ENCODE assay signal across 27 mouse cellular contexts in genomic region chr9:32384906-32385305, GRCm38 (mm10). TPM values are rescaled to one million over a fixed set of nuclear protein-coding genes. Genes with fewer than 3 reads are reported as not detected.
DNase-seq lines count a peak whose midpoint lies in the region; ATAC-seq and TF ChIP-seq lines count a peak whose summit lies in the region.
"Had no signal": no experiment of that assay in that cellular context is flagged by ENCODE, and none has a peak within 500 bp of the region (broad histone marks: within the 10 kb centered on the region; RNA-seq: fewer than 3 reads in every experiment).

No protein-coding gene starts in this region.

- peak; percentile 66 for ATAC-seq in kidney, embryonic 16.5 days (ENCODE audit: low FRiP score, low TSS enrichment)
- ATAC-seq in forebrain, embryonic 14.5 days: no peak
- ATAC-seq: forebrain, embryonic 15.5 days had no signal

- H3K4me2 ChIP-seq in kidney, embryonic 16.5 days (replicated peaks; ENCODE audit: low read depth, low read length): no peak overlapping the region
- no peak overlapping the region for H3K4me2 ChIP-seq in forebrain, embryonic 14.5 days (ENCODE audit: low read length)
- H3K4me2 ChIP-seq: embryonic facial prominence, embryonic 15.5 days; forebrain, embryonic 15.5 days had no signal

- TF ChIP-seq CTCF in left cerebral cortex, adult 2 months (IDR thresholded peaks at IDR 0.05): no peak

- peak; percentile 64 for DNase-seq in kidney, adult 18-20 months
- peak; percentile 72 to 90 for DNase-seq in kidney, adult 8-10 months
- DNase-seq in kidney, postnatal 25 days: peak; percentile 76 to 90
- DNase-seq in urinary bladder, postnatal 10 days (ENCODE audit: low spot score): no peak
- no peak for DNase-seq in cerebellum, adult 9-10 months
- no peak for DNase-seq in left cerebral cortex, adult 2 months (ENCODE audit: extremely low spot score in 1 of 2, low spot score in 2 of 2)
- no peak for DNase-seq in forebrain, embryonic 14.5 days (ENCODE audit: low spot score)
- DNase-seq: adrenal gland, adult 2 months; adrenal gland, postnatal 36 days; cerebellum, adult 2 months; cerebellum, postnatal 14 days; embryo, embryonic 11 days; gastrocnemius, postnatal 36 days; heart, adult 18-20 months; heart, postnatal 10 days had no signal

- H3K9ac ChIP-seq in kidney, embryonic 16.5 days (replicated peaks; ENCODE audit: low read length): no peak overlapping the region
- H3K9ac ChIP-seq in forebrain, embryonic 14.5 days (ENCODE audit: low read length): no peak overlapping the region
- H3K9ac ChIP-seq: embryonic facial prominence, embryonic 15.5 days; forebrain, embryonic 15.5 days had no signal

- no peak overlapping the region for H3K4me3 ChIP-seq in kidney, embryonic 16.5 days (ENCODE audit: low read length)
- H3K4me3 ChIP-seq in left cerebral cortex, adult 2 months: no peak overlapping the region
- H3K4me3 ChIP-seq in forebrain, embryonic 14.5 days (ENCODE audit: low read depth, low read length): no peak overlapping the region
- H3K4me3 ChIP-seq: embryonic facial prominence, embryonic 15.5 days; erythroblast, embryonic 14.5 days; forebrain, embryonic 10.5 days; forebrain, embryonic 15.5 days; heart, embryonic 10.5 days; hindbrain, embryonic 10.5 days had no signal

- no peaks in the 10 kb centered on the region for H3K36me3 ChIP-seq in kidney, embryonic 16.5 days (ENCODE audit: insufficient read depth, low read length)
- no peaks in the 10 kb centered on the region for H3K36me3 ChIP-seq in forebrain, embryonic 14.5 days (ENCODE audit: control insufficient read depth, insufficient read depth, low read length)
- H3K36me3 ChIP-seq: embryonic facial prominence, embryonic 15.5 days; forebrain, embryonic 10.5 days; forebrain, embryonic 15.5 days; heart, embryonic 10.5 days; hindbrain, embryonic 10.5 days had no signal

- H3K27ac ChIP-seq in kidney, embryonic 16.5 days (ENCODE audit: low read length): peak overlapping the region; percentile 25; the same call in 1 of the 2 replicates
- H3K27ac ChIP-seq in left cerebral cortex, adult 2 months: no peak overlapping the region
- H3K27ac ChIP-seq in forebrain, embryonic 14.5 days (ENCODE audit: low read depth, low read length): no peak overlapping the region
- H3K27ac ChIP-seq: embryonic facial prominence, embryonic 15.5 days; forebrain, embryonic 10.5 days; forebrain, embryonic 15.5 days; heart, embryonic 10.5 days; hindbrain, embryonic 10.5 days had no signal

- 65% methylated on average over 4 of the region's 4 CpGs for WGBS in kidney, embryonic 16.5 days
- WGBS in forebrain, embryonic 14.5 days: 91% methylated on average over 4 of the region's 4 CpGs

- peaks cover 7% of the 10 kb centered on the region; the same call in 1 of the 2 replicates for H3K4me1 ChIP-seq in kidney, embryonic 16.5 days (ENCODE audit: insufficient read depth, low read length)
- H3K4me1 ChIP-seq in forebrain, embryonic 14.5 days (ENCODE audit: control insufficient read depth, insufficient read depth, low read length): no peaks in the 10 kb centered on the region
- H3K4me1 ChIP-seq: embryonic facial prominence, embryonic 15.5 days; forebrain, embryonic 10.5 days; forebrain, embryonic 15.5 days; hindbrain, embryonic 10.5 days had no signal

- intact Hi-C loops in left cerebral cortex, adult 2 months (cut with DNase I): no loop called here

- no peaks in the 10 kb centered on the region for H3K27me3 ChIP-seq in kidney, embryonic 16.5 days (ENCODE audit: insufficient read depth, low read length)
- no peaks in the 10 kb centered on the region for H3K27me3 ChIP-seq in forebrain, embryonic 14.5 days (replicated peaks; ENCODE audit: control insufficient read depth, insufficient read depth, low read length)
- H3K27me3 ChIP-seq: embryonic facial prominence, embryonic 15.5 days; forebrain, embryonic 15.5 days had no signal

- H3K9me3 ChIP-seq in kidney, embryonic 16.5 days (ENCODE audit: low read length): no peaks in the 10 kb centered on the region
- no peaks in the 10 kb centered on the region for H3K9me3 ChIP-seq in forebrain, embryonic 14.5 days (replicated peaks; ENCODE audit: control insufficient read depth, low read length)
- H3K9me3 ChIP-seq: embryonic facial prominence, embryonic 15.5 days; forebrain, embryonic 10.5 days; forebrain, embryonic 15.5 days; heart, embryonic 10.5 days; hindbrain, embryonic 10.5 days had no signal

RNA-seq across cellular contexts. Expression of gene Kcnj1, which starts 12.6 kb away (rescaled TPM):
- polyA plus RNA-seq in kidney, embryonic 16.5 days (2015; fragmentation: Nextera tagmentation; extraction: Ambion mirVana): 18.8 and 19.2 TPM in 2 replicates
- not detected for total RNA-seq in left cerebral cortex, adult 2 months (2021)
- polyA plus RNA-seq in forebrain, embryonic 14.5 days (2014; fragmentation: Nextera tagmentation; extraction: Ambion mirVana): not detected in 2 replicates
- total RNA-seq: adrenal gland, adult 2 months; adrenal gland, postnatal 36 days; common myeloid progenitor, adult 5-6 weeks; ES-E14; gastrocnemius, adult 8-10 months; gastrocnemius, postnatal 36 days; heart, adult 18-20 months; heart, postnatal 10 days had no signal
- polyA plus RNA-seq: adrenal gland, adult 2 months; cerebellum, adult 2 months; embryonic facial prominence, embryonic 11.5 days; erythroblast, embryonic 14.5 days; forebrain, embryonic 10.5 days; forebrain, embryonic 15.5 days; heart, embryonic 10.5 days; heart, embryonic 14.5 days; hindbrain, embryonic 10.5 days had no signal

RNA-seq across cellular contexts. Expression of gene Kcnj5, which starts 40.8 kb away (rescaled TPM):
- 2.2 and 2.6 TPM in 2 replicates for polyA plus RNA-seq in kidney, embryonic 16.5 days (2015; fragmentation: Nextera tagmentation; extraction: Ambion mirVana)
- total RNA-seq in left cerebral cortex, adult 2 months (2021): under 1 TPM; 0.45 to 0.47 TPM
- polyA plus RNA-seq in forebrain, embryonic 14.5 days (2014; fragmentation: Nextera tagmentation; extraction: Ambion mirVana): 0.37 and 0.55 TPM in 2 replicates
- total RNA-seq: gastrocnemius, adult 8-10 months; gastrocnemius, postnatal 36 days had no signal
- polyA plus RNA-seq: erythroblast, embryonic 14.5 days had no signal

Comparison
In these comparisons a context has a peak if more than half of its experiments do, and no peak if none do; other contexts are left out.
1. DNase-seq: peak in kidney, adult 18-20 months (single experiment), kidney, adult 8-10 months (2 of 2) and kidney, postnatal 25 days (2 of 2); none in urinary bladder, postnatal 10 days (single experiment), cerebellum, adult 9-10 months (single experiment), left cerebral cortex, adult 2 months (0 of 2) and forebrain, embryonic 14.5 days (single experiment).
2. RNA of gene Kcnj1, which starts 12.6 kb away (polyA plus RNA-seq): 18.8 to 19.2 TPM in kidney, embryonic 16.5 days; not detected in forebrain, embryonic 14.5 days; every median in the first group is over 10 times any median in the second.